Mouse (Mus musculus) liver, embryonic 11.5 days (tissue): Measurements from ENCODE around the gene Hist2h2be. TPM values are rescaled to one million over a fixed set of nuclear protein-coding genes. Genes with fewer than 3 reads are reported as not detected.
"Not testable (repeated sequence)": the region's sequence is repeated elsewhere in the genome, so short reads cannot be mapped to it uniquely, and the experiment has no call there.

Experiments
- ATAC-seq: fragments of 200-750 bp; cut with Nextera tagmentation; replicated peaks from 2 replicates; pipeline ENCODE4 v1.8.0; 2017; ENCODE audit warnings: moderate number of reproducible peaks, mild to moderate bottlenecking, moderate TSS enrichment, moderate library complexity; ENCODE audit not compliant: low FRiP score
- DNase-seq: peaks from one replicate; pipeline ENCODE4 v3.0.0-alpha.2; 2017; ENCODE audit warnings: low spot score
- H3K27ac ChIP-seq: fragments of 300-500 bp; sonication (generic); 2 replicates; pipeline ENCODE4 v1.5.1; 2014; ENCODE audit warnings: mild to moderate bottlenecking, low read depth, low read length, control low read depth
- H3K27me3 ChIP-seq: fragments of 300-500 bp; sonication (generic); replicated peaks from 2 replicates; pipeline ENCODE4 v1.6.1; 2014; ENCODE audit warnings: low read length, mixed read lengths; ENCODE audit not compliant: control insufficient read depth, insufficient read depth
- H3K36me3 ChIP-seq: fragments of 300-500 bp; sonication (generic); 2 replicates; pipeline ENCODE4 v1.6.1; 2014; ENCODE audit warnings: mild to moderate bottlenecking, low read length, moderate library complexity, mixed read lengths; ENCODE audit not compliant: control insufficient read depth, insufficient read depth
- H3K4me1 ChIP-seq: fragments of 300-500 bp; sonication (generic); replicated peaks from 2 replicates; pipeline ENCODE4 v1.6.1; 2014; ENCODE audit warnings: low read length, mixed read lengths; ENCODE audit not compliant: control insufficient read depth, insufficient read depth
- H3K4me2 ChIP-seq: fragments of 300-500 bp; sonication (generic); 2 replicates; pipeline ENCODE4 v1.6.1; 2014; ENCODE audit warnings: mild to moderate bottlenecking, control low read depth, moderate library complexity
- H3K4me3 ChIP-seq: fragments of 300-500 bp; sonication (generic); 2 replicates; pipeline ENCODE4 v1.5.1; 2014; ENCODE audit warnings: low read depth, low read length, control low read depth
- H3K9ac ChIP-seq: fragments of 300-500 bp; sonication (generic); 2 replicates; pipeline ENCODE4 v1.6.1; 2014; ENCODE audit warnings: low read depth, low read length, control low read depth
- H3K9me3 ChIP-seq: fragments of 300-500 bp; sonication (generic); 2 replicates; pipeline ENCODE4 v1.6.1; 2016; ENCODE audit warnings: low read length, inconsistent platforms, mixed read lengths; ENCODE audit not compliant: control insufficient read depth
- WGBS: fragments of 180-500 bp; shearing (Covaris S2); extraction: QIAGEN DNeasy Blood & Tissue Kit; methylation state at CpG from one replicate; pipeline ENCODE4 v1.1.7; 2014; 5-methylcytosine and 5-hydroxymethylcytosine counted together
- polyA plus RNA-seq: library from polyadenylated mRNA; unstranded; fragments of >200 nt; fragmentation: Nextera tagmentation; extraction: Ambion mirVana; gene quantifications from 2 replicates; pipeline ENCODE4 v1.2.1, GENCODE M21; 2014

Hist2h2be gene
- polyA plus RNA-seq, 1 experiment from 2014 or later: 7.7 TPM

DNA sequence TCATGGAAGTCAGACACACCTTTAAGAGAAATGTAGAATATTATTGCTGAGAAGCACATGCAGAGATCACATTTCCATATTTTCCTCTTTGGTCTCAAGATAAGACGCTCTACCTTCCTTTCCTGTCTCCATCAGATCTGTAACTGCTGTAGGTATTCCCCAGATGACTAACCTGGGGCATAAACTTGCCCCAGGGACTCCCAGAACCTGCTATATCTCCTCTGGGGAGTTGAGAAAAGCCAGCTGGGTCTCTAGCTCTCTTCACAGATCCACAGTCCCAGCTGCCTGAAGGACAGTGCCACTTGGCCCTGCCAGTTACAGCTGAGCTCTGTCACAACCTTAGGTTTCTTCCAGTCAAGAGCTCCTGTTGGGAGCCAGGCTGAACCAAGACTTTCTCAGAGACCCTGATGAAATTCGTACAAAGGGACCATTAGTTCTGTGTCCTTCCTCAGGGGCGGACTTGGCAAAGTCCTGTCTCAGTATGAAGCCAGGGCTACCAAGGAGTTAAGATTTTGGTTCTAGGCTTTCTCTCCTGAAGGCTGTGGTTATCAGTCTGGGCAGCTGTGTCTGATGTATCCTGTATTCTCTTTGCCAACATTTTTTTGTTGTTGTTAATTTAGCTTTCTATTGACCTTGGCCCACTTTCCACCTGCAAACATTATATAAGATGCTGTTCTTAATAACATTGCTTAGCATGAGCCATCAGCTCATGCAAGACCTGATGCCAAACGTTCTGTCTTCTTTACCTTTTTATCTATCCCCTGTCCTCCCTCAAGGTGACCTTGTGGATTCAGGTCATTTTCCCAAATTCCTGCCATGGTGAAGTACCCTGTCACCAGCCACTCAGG lies 10.2 kb downstream of the Hist2h2be start:
- DNase-seq (no peak), ATAC-seq (no peak)
- Histone ChIP-seq H3K36me3 (no peaks in the 10 kb centered on the region), H3K9me3 (no peaks in the 10 kb centered on the region), H3K27me3 (no peaks in the 10 kb centered on the region), H3K27ac (no peak overlapping the region), H3K4me1 (peaks cover under 1% of the 10 kb centered on the region; the same call in 1 of the 2 replicates), H3K4me3 (no peak overlapping the region), H3K9ac (no peak overlapping the region), H3K4me2 (no peak overlapping the region)
- 75% methylated on average over 4 of the region's 4 CpGs for WGBS

DNA sequence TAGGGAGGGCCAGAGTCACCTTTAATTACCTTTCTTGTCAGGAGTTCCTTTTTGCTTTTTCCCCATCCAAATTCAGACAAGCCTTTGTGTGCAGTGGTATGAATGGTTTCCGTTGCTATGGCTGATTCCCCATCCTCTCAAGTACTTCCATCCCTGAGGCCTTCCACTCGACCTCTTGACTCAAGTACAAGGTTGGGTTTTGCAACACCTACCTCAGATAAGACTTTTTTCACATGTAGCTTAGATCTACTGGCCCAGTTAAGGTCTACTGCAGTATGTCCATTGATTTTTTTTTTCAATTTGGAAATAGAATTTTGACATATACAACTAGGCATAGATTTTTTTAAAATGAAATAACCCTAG lies 10.8 kb downstream of the Hist2h2be start:
- Histone ChIP-seq H3K9ac (no peak overlapping the region), H3K4me2 (no peak overlapping the region), H3K27me3 (no peaks in the 10 kb centered on the region), H3K27ac (no peak overlapping the region), H3K4me3 (no peak overlapping the region), H3K36me3 (no peaks in the 10 kb centered on the region), H3K4me1 (no peaks in the 10 kb centered on the region), H3K9me3 (no peaks in the 10 kb centered on the region)
- DNase-seq: no peak
- 62% methylated on average over 2 of the region's 2 CpGs for WGBS
- ATAC-seq: no peak

DNA sequence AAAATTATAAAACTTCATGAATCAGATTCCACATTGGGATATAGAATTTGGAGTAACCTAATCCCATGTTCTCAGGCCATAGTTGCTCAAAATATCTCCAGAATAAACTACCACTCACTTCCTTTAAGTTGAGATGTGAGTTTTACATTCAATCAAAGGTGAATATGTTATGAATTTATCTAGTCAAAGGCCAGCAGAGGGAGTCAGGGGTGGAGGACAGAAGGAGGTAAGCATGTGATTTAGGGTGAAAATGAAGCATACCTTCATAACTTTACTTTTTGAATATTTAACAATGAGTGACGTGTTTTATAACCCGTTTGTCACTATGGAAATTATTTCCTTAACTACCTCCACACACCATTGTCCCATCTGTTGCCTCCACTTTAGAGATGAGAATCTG lies 14.0 kb downstream of the Hist2h2be start:
- WGBS: 80% methylated on average over 2 of the region's 2 CpGs
- Histone ChIP-seq H3K27ac (no peak overlapping the region), H3K4me1 (peaks cover 2% of the 10 kb centered on the region; the same call in 1 of the 2 replicates), H3K4me2 (no peak overlapping the region), H3K4me3 (no peak overlapping the region), H3K36me3 (no peaks in the 10 kb centered on the region), H3K9ac (no peak overlapping the region), H3K9me3 (no peaks in the 10 kb centered on the region), H3K27me3 (no peaks in the 10 kb centered on the region)
- ATAC-seq: no peak
- no peak for DNase-seq

DNA sequence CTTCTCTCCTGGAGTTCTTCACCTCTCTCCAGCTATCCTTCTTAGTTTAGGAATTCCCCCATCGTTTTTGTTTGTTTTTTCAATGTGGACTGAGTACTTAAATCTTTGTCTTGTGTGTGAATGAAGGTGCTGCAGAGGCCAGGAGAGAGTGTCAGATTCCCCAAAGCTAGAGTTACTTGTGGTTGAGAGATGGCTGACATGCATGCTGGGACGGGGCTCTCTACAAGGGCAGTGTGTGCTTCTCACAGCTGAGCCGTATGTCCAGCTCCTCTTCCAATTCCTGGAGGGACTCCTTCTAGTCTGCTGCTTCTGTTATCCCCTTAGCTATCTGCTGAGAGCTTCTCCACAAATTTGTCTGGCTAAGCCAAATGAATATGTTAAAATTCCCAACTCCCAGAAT lies 14.9 kb downstream of the Hist2h2be start:
- H3K4me1 ChIP-seq: peaks cover 5% of the 10 kb centered on the region
- no peak overlapping the region for H3K4me3 ChIP-seq
- H3K36me3 ChIP-seq: no peaks in the 10 kb centered on the region
- H3K27ac ChIP-seq: no peak overlapping the region
- no peak for DNase-seq
- no peak for ATAC-seq
- whole genome bisulfite sequencing: 57% methylated on average over 3 of the region's 3 CpGs
- H3K9me3 ChIP-seq: no peaks in the 10 kb centered on the region
- H3K27me3 ChIP-seq: no peaks in the 10 kb centered on the region
- H3K4me2 ChIP-seq: no peak overlapping the region
- no peak overlapping the region for H3K9ac ChIP-seq

DNA sequence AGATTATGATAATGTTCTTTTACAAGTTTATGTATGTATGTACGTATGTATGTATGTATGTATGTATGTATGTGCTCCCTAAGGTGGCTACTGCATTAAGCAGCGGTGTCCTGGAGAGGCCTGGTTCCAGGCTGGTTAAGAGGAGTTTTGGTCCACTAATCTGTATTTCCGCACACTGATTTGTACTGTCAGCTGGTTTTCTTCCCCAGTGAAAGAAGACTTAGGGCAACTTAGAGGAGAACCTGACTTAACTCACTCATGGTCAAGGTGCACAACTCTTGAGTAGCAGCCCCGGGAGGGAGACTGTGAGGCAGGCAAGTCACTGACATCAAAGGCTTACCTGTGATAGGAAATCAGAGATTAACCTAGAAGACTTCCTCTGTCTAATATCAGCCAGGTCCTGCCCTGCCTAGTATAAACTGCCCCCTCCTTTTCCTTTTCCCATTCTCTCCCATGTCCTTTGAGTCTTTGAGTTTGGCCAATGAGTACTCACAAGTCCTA lies 16.0 kb downstream of the Hist2h2be start:
- ATAC-seq: no peak
- H3K9me3 ChIP-seq: no peaks in the 10 kb centered on the region
- H3K27me3 ChIP-seq: no peaks in the 10 kb centered on the region
- peak overlapping the region; percentile 76 for H3K9ac ChIP-seq
- no peaks in the 10 kb centered on the region for H3K36me3 ChIP-seq
- H3K4me1 ChIP-seq: peaks cover 9% of the 10 kb centered on the region
- peak overlapping the region; percentile 81 for H3K4me2 ChIP-seq
- peak overlapping the region; percentile 52 for H3K4me3 ChIP-seq
- DNase-seq: no peak
- 85% methylated on average over 4 of the region's 4 CpGs for WGBS
- H3K27ac ChIP-seq: peak overlapping the region; percentile 89

DNA sequence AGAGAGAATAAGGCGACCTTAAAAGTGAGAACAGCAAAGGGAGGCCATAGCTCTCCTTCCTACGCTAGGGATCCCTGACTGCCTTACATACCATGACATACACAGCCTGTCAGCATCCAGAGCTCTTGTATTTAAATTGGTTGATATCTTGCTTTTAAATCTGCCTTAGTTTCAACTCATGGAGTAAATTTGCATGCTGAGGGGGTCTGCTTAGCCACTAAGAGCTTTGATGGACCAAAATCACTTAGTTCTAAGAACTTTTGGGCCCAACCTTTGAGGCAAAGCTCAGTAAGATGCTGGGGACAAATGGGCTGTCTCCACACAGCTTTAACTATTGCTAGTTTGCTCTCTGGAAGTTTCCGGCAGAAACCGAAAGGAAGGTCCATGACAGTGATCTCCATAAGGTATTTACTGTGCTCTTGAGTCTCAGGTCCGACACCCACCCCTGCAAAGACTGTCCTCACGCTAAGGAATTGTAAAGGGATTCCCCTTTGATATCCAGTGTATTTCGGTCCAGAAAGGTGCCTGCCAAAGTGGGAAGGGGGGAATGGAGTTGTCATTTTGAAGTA lies 16.5 kb downstream of the Hist2h2be start:
- ATAC-seq: no peak
- H3K4me3 ChIP-seq: peak overlapping the region; percentile 52
- H3K27me3 ChIP-seq: no peaks in the 10 kb centered on the region
- no peaks in the 10 kb centered on the region for H3K9me3 ChIP-seq
- DNase-seq: peak; percentile 61
- peak overlapping the region; percentile 81 for H3K4me2 ChIP-seq
- H3K36me3 ChIP-seq: no peaks in the 10 kb centered on the region
- 23% methylated on average over 7 of the region's 7 CpGs for WGBS
- H3K27ac ChIP-seq: peak overlapping the region; percentile 89
- H3K9ac ChIP-seq: peak overlapping the region; percentile 76
- peaks cover 9% of the 10 kb centered on the region for H3K4me1 ChIP-seq

DNA sequence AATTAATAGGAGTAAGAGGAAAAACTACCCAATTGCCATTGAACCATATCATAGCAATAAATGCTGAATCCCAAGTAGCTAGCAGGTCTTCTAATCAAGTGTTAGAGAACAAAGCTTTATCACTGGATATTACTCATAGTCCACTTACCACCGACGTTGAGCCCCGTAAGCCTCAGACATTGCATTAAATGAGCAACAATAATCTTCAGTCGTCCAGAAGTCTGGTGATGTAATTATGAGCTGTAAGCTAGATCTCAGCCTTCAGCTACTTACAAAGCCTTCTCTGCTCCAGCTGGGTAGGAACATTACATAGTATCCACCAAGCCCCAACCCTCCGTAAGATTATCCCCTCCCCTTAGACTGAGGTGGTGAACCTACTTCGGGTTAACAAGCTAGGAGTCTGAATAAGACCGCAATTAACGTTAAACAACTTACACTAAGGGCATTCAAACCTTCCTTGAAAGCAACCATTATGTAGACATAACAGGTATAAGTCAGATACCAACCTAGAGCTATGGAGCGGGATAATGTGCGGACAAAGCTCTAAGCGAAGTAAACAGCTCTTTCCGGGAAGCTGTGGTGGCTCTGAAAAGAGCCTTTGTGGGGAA lies 17.1 kb downstream of the Hist2h2be start:
- Histone ChIP-seq H3K36me3 (no peaks in the 10 kb centered on the region), H3K9me3 (no peaks in the 10 kb centered on the region), H3K4me1 (peaks cover 9% of the 10 kb centered on the region), H3K4me2 (peak overlapping the region; percentile 81), H3K9ac (peak overlapping the region; percentile 76), H3K27me3 (no peaks in the 10 kb centered on the region), H3K4me3 (peak overlapping the region; percentile 52), H3K27ac (peak overlapping the region; percentile 89)
- WGBS: under 1% methylated on average over 12 of the region's 12 CpGs
- peak; percentile 11; the same call in 1 of the 2 replicates for ATAC-seq
- peak; percentile 63 for DNase-seq

DNA sequence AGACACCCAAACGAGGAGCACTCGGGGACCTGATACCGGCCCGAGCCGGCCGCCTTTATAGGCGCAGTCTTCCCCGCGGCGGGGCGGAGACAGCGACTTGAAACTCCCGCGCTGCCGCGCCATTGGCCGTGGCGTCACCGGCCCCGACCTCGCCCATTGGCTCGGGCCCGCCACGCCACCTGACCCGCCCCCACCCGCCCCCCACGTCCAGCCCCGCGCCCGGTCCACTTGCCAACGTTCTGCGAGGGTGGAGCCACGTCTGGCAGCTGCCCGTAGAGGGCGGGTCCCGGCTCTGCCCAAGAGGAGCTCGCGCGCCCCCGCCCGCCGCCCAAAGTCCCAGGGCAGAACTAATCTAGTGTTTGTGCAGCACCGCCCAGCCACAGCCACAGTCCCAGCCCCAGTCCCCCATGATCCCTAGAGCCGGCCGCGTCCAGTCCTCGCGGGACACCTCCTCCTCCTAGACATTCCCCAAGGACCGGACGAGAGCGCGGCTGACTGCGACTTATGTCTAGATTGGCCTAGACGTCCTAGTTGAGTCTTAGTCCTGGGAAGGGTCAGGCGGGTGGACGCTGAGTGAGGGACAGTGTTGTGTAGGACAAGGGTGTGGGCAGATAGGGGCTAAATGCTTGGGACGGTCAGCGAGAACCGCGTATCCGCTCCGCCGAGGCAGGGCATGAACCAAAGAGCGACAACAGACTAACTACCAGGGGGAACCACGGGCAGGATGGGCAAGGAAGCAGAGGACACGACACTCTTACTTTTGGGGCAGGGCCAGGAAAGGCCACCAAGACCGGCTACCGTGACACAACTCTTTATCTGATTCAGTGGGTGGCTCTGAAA lies 18.3 kb downstream of the Hist2h2be start, which contains the start of gene Hist2h3c2:
Gene Hist2h3c2 (minus strand): TSS at position 174 of the 840 bp plus-strand sequence.
- H3K27ac ChIP-seq: peak within 1 kb of the TSS; percentile 89
- not testable (repeated sequence) for H3K27me3 ChIP-seq, DNase-seq, H3K36me3 ChIP-seq, H3K9me3 ChIP-seq
- WGBS: 0% methylated on average over 22 of the region's 68 CpGs
- peak; percentile 84 for ATAC-seq
- peaks cover 16% of the 10 kb centered on the region for H3K4me1 ChIP-seq
- peak within 1 kb of the TSS; percentile 76 for H3K9ac ChIP-seq
- H3K4me3 ChIP-seq: peak within 1 kb of the TSS; percentile 52
- H3K4me2 ChIP-seq: peak within 1 kb of the TSS; percentile 81
